Mouse (Mus musculus) kidney, embryonic 16.5 days (tissue): ENCODE results near the gene Aff3. TPM values are rescaled to one million over a fixed set of nuclear protein-coding genes. Genes with fewer than 3 reads are reported as not detected.

ENCODE experiments used
- ATAC-seq: fragments of 200-750 bp; cut with Nextera tagmentation; 2 replicates; pipeline ENCODE4 v1.8.0; 2017; ENCODE audit warnings: moderate TSS enrichment; ENCODE audit not compliant: low FRiP score, low TSS enrichment
- H3K27ac ChIP-seq: fragments of 300-500 bp; sonication (generic); 2 replicates; pipeline ENCODE4 v1.5.1; 2014; ENCODE audit warnings: low read length
- H3K27me3 ChIP-seq: fragments of 300-500 bp; sonication (generic); 2 replicates; pipeline ENCODE4 v1.6.1; 2014; ENCODE audit warnings: low read length, control low read depth, mixed read lengths; ENCODE audit not compliant: insufficient read depth
- H3K36me3 ChIP-seq: fragments of 300-500 bp; sonication (generic); 2 replicates; pipeline ENCODE4 v1.6.1; 2014; ENCODE audit warnings: low read length, control low read depth, mixed read lengths; ENCODE audit not compliant: insufficient read depth
- H3K4me1 ChIP-seq: fragments of 300-500 bp; sonication (generic); 2 replicates; pipeline ENCODE4 v1.6.1; 2014; ENCODE audit warnings: low read length, control low read depth, mixed read lengths; ENCODE audit not compliant: insufficient read depth
- H3K4me2 ChIP-seq: fragments of 300-500 bp; sonication (generic); replicated peaks from 2 replicates; pipeline ENCODE4 v1.6.1; 2014; ENCODE audit warnings: low read depth, low read length
- H3K4me3 ChIP-seq: fragments of 300-500 bp; sonication (generic); 2 replicates; pipeline ENCODE4 v1.5.1; 2014; ENCODE audit warnings: mild to moderate bottlenecking, low read length
- H3K9ac ChIP-seq: fragments of 300-500 bp; sonication (generic); replicated peaks from 2 replicates; pipeline ENCODE4 v1.6.1; 2014; ENCODE audit warnings: low read length
- H3K9me3 ChIP-seq: fragments of 300-500 bp; sonication (generic); 2 replicates; pipeline ENCODE4 v1.6.1; 2016; ENCODE audit warnings: low read length, control low read depth
- WGBS: fragments of 180-500 bp; shearing (Covaris S2); extraction: QIAGEN DNeasy Blood & Tissue Kit; methylation state at CpG from one replicate; pipeline ENCODE4 v1.1.7; 2014; 5-methylcytosine and 5-hydroxymethylcytosine counted together
- polyA plus RNA-seq: library from polyadenylated mRNA; unstranded; fragments of >200 nt; fragmentation: Nextera tagmentation; extraction: Ambion mirVana; gene quantifications from 2 replicates; pipeline ENCODE4 v1.2.1, GENCODE M21; 2015

Gene Aff3
- polyA plus RNA-seq, 1 experiment from 2014 or later = 4.0 TPM

DNA sequence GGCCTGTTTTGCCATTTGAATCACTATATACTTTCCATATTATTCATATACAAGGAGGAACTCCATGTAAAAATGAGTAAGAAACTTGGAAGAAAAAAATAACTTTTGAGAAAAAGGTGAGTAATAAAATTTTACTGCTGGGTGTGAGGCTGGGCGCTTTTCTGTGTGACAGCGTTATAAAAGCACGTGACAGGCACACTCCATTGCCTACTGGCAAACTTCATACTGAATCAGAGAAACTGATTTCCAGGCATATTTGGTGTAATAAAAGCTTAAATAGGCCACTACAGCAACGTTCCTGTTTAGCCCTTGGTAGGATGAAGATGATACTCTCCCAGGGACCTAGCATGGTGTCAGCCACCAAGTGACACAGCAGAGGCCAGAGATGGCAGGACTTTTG, 310.2 kb downstream of the Aff3 start:
- no peak overlapping the region for H3K4me2 ChIP-seq
- WGBS = 78% methylated on average over 4 of the region's 4 CpGs
- H3K4me1 ChIP-seq = peaks cover 15% of the 10 kb centered on the region
- H3K4me3 ChIP-seq = no peak overlapping the region
- no peak for ATAC-seq
- H3K27me3 ChIP-seq = no peaks in the 10 kb centered on the region
- H3K9ac ChIP-seq = no peak overlapping the region
- no peaks in the 10 kb centered on the region for H3K36me3 ChIP-seq
- no peaks in the 10 kb centered on the region for H3K9me3 ChIP-seq
- no peak overlapping the region for H3K27ac ChIP-seq

DNA sequence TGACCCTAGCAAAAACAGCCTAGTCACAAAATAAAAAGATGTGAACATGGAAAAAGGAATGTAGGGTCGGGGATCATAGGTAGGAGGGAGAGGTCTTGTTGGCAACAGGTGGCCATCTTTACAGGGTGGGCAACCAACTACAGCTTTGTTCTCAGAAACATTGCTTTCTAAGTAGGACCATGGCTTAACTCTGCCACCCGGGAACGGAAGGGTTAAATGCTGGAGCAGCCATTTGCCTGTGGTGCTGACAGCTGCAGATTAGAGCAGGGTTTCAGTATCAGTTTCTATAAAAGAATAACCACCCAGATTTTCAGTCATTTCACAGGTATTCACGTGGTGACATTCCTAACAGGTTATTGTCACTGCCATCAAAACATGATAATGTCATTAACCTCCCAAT, 317.4 kb downstream of the Aff3 start:
- ATAC-seq = no peak
- no peak overlapping the region for H3K4me2 ChIP-seq

DNA sequence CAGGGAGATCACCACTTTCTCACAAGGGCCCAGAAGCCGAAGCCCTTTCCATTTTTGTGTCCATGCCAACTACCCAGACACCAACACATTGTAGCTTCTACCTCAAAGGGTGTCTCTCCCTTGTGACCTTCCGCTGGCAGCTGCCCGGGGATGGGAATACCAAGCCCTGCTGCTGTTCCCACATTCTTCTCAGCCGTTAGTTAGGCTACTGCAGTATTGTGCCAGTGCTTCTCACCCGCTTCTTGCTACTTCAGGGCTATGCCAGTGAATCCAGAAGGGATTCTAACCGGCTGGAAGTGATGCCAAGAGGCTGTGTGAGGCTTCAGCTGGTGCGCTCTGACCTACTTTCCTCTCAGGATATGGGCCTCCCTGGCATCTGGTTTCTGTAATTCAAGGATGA, 330.5 kb downstream of the Aff3 start:
- Histone ChIP-seq H3K4me1 (no peaks in the 10 kb centered on the region), H3K27me3 (no peaks in the 10 kb centered on the region), H3K4me2 (no peak overlapping the region), H3K4me3 (no peak overlapping the region), H3K27ac (no peak overlapping the region), H3K9me3 (no peaks in the 10 kb centered on the region), H3K36me3 (no peaks in the 10 kb centered on the region), H3K9ac (no peak overlapping the region)
- ATAC-seq = no peak
- WGBS = 83% methylated on average over 7 of the region's 7 CpGs

More for the DNA sequence above, 317.4 kb downstream of the Aff3 start:
- H3K9ac ChIP-seq = no peak overlapping the region
- H3K36me3 ChIP-seq = no peaks in the 10 kb centered on the region
- WGBS = 79% methylated on average over 4 of the region's 4 CpGs
- H3K27me3 ChIP-seq = no peaks in the 10 kb centered on the region
- H3K9me3 ChIP-seq = no peaks in the 10 kb centered on the region
- H3K4me1 ChIP-seq = no peaks in the 10 kb centered on the region
- H3K27ac ChIP-seq = no peak overlapping the region
- H3K4me3 ChIP-seq = no peak overlapping the region

- no peak for ATAC-seq
- no peak overlapping the region for H3K27ac ChIP-seq
- H3K27me3 ChIP-seq = no peaks in the 10 kb centered on the region
- H3K36me3 ChIP-seq = no peaks in the 10 kb centered on the region
- no peak overlapping the region for H3K4me2 ChIP-seq
- H3K9ac ChIP-seq = no peak overlapping the region
- no peaks in the 10 kb centered on the region for H3K4me1 ChIP-seq
- H3K9me3 ChIP-seq = no peaks in the 10 kb centered on the region
- no peak overlapping the region for H3K4me3 ChIP-seq
- 88% methylated on average over 5 of the region's 5 CpGs for WGBS
Measured at GRCm38 (mm10) chr1:38332919-38333318, 331.8 kb downstream of the Aff3 start.

DNA sequence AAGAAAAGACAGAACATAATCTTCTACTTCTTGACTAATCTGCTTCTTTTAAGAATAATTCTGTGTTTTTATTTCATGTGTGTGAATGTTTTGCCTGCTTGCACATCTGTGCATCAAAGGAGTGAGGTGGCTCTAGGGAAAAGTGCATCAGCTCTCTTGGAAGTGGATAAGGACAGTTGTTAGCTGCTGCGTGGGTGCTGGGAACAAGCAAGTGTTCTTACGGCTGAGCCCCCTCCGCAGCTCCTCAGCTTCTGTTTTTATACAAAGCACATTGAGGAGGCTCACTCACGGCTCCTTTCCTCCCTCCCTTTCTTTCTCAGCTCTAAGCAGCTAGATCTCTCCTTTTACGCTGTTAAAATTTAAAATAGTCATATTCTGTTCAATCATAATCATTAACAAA, 340.5 kb downstream of the Aff3 start:
- H3K27me3 ChIP-seq = no peaks in the 10 kb centered on the region
- H3K4me1 ChIP-seq = no peaks in the 10 kb centered on the region
- no peak overlapping the region for H3K27ac ChIP-seq
- no peak overlapping the region for H3K4me3 ChIP-seq
- no peak for ATAC-seq
- H3K36me3 ChIP-seq = no peaks in the 10 kb centered on the region
- H3K9ac ChIP-seq = no peak overlapping the region
- no peak overlapping the region for H3K4me2 ChIP-seq
- H3K9me3 ChIP-seq = no peaks in the 10 kb centered on the region
- 73% methylated on average over 5 of the region's 5 CpGs for WGBS

GRCm38 (mm10) chr1:38321861-38322260, 342.9 kb downstream of the Aff3 start:
- Histone ChIP-seq H3K4me2 (no peak overlapping the region), H3K4me1 (no peaks in the 10 kb centered on the region), H3K9ac (no peak overlapping the region), H3K27ac (no peak overlapping the region), H3K4me3 (no peak overlapping the region), H3K9me3 (no peaks in the 10 kb centered on the region), H3K36me3 (no peaks in the 10 kb centered on the region), H3K27me3 (no peaks in the 10 kb centered on the region)
- 95% methylated on average over 8 of the region's 8 CpGs for WGBS
- ATAC-seq = no peak

GRCm38 (mm10) chr1:38320971-38321305, 343.8 kb downstream of the Aff3 start:
- Histone ChIP-seq H3K27ac (no peak overlapping the region), H3K9me3 (no peaks in the 10 kb centered on the region), H3K9ac (no peak overlapping the region), H3K27me3 (no peaks in the 10 kb centered on the region), H3K4me3 (no peak overlapping the region), H3K4me2 (no peak overlapping the region), H3K4me1 (no peaks in the 10 kb centered on the region), H3K36me3 (no peaks in the 10 kb centered on the region)
- 95% methylated on average over 2 of the region's 2 CpGs for WGBS
- ATAC-seq = no peak

DNA sequence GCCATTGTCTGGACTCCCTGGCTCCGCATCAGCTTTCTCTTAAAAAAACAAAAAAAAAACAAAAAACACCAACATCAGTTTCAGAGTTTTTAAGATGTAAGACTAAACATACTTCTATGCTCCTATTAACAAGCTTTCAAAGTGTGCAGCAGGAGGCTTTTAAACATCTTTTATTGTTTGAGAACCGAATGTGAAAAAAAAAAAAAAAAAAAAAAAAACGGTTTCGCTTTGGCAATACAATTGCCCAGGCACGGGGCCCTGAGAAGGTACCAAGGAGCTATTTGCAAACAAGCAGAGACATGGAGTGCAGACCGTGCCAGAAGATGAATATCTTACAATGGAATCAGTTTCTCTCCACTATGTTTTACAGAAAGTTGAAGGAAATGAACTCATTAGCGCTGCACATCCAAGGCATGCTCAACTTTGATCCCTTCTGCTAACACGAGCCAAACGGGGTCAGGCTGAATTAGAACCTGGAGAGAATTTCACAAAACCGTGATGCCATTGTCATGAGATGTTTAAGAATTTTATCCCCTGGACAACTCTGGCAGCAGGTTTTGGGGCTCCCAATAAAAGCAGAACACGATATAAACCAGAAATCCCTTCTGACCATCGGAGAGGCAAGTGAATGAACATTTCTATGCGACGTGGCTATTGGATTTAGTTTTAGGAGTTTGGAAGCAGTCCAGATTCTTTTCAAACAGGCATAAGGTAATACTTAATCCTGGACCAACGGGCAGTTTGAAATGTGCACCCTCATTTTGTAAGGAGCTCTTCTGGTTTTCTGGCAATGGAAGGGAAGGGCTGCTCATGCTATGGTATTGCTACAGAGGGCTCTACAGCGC, 344.4 kb downstream of the Aff3 start:
- Histone ChIP-seq H3K4me1 (no peaks in the 10 kb centered on the region), H3K9me3 (no peaks in the 10 kb centered on the region), H3K9ac (no peak overlapping the region), H3K27me3 (no peaks in the 10 kb centered on the region), H3K36me3 (no peaks in the 10 kb centered on the region), H3K4me2 (no peak overlapping the region), H3K27ac (no peak overlapping the region), H3K4me3 (no peak overlapping the region)
- 76% methylated on average over 16 of the region's 16 CpGs for WGBS
- no peak for ATAC-seq

GRCm38 (mm10) chr1:38318614-38319013, 346.1 kb downstream of the Aff3 start:
- H3K9me3 ChIP-seq = no peaks in the 10 kb centered on the region
- H3K27ac ChIP-seq = no peak overlapping the region
- WGBS = 80% methylated on average over 2 of the region's 2 CpGs
- no peak overlapping the region for H3K4me2 ChIP-seq
- H3K36me3 ChIP-seq = no peaks in the 10 kb centered on the region
- no peak overlapping the region for H3K9ac ChIP-seq
- H3K4me3 ChIP-seq = no peak overlapping the region
- H3K27me3 ChIP-seq = no peaks in the 10 kb centered on the region
- no peak for ATAC-seq
- no peaks in the 10 kb centered on the region for H3K4me1 ChIP-seq

DNA sequence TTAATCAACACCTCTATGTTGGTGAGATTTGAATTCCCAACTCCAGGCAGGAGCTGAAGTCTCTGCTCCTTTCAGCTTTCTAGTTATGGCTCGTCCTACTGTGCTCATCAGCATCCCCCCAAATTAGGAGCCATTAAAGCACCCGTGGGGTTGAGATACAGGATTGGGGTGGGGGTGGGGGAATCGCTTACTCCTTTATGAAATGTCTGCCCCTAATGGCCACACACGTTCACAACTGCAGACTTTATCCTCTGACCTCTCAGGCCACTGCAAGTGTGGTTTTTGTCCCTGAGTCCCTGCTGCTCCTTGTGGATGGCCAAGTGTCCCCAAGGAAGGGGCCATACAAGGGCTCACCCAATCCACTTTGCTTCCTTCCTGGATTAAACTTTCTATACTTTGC, 348.8 kb downstream of the Aff3 start:
- no peaks in the 10 kb centered on the region for H3K36me3 ChIP-seq
- no peaks in the 10 kb centered on the region for H3K27me3 ChIP-seq
- H3K27ac ChIP-seq = no peak overlapping the region
- H3K9me3 ChIP-seq = no peaks in the 10 kb centered on the region
- 77% methylated on average over 4 of the region's 4 CpGs for WGBS
- no peak overlapping the region for H3K4me2 ChIP-seq
- H3K9ac ChIP-seq = no peak overlapping the region
- ATAC-seq = no peak
- no peak overlapping the region for H3K4me3 ChIP-seq
- no peaks in the 10 kb centered on the region for H3K4me1 ChIP-seq
